Mouse (Mus musculus): ENCODE measurements at regions not wholly inside any gene's neighbourhood (a gene's known extent, or its start where the extent isn't known, plus 50 kb on each side); places are given as distances from the start of the nearest gene placed in this dataset.

DNA sequence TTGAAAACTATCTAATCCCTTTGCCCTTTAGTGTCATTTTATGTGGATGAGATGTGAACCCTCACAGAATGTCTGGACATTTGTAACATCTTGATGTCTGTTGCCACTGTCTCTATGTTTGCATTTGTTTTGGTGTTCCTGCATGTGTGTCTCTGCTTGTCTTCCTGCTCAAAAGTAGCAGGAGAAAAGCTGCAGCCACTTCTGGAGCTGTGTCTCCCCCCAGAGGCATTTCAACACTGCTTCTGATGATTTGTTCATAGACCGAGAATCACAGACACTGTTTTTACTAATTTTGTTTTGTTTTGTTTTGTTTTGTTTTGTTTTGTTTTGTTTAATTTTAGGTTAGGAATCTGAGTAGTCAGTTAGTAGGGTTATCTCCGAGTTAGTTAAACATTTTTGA, 883.8 kb downstream of the Gbe1 start:
- no peak for DNase-seq

DNA sequence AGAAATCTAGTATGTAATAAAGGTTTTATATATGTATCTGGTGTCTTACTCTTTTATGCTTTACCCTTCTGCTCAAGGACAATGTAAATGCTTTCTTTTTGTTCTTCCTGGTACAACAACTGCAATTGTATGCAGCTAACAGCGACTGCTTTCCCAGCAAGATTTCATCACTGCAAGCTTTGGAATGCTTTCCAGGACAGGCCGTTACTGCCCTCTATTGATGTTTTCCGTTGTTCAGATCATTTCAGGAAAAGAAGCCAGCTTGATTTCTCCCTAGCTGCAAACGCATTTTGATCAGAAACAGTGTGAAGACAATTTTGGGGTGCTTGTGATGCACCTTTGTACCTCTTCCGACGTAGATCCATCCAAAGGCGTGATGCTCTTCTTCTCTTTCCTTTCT, 895.1 kb downstream of the Gbe1 start:
- DNase-seq, result no peak

DNA sequence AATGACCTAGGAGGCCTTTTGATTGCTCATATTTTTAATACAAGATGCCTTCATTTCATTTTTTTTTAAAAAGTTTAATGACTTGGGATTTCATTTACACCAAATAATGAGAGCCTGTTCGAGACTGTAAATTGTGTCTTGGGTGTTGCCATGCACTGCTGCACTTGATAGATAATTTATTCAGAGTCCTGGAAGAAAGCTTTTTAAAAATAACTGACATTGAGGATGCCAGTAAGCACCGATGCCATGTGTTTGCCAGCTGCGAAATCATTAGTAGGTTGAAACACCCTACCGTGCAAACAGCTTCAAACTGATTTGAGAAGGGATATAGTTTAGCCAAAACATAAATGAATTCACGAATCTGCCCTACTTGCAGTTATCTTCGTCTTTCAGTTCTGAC, 910.7 kb downstream of the Gbe1 start:
- no peak for DNase-seq

DNA sequence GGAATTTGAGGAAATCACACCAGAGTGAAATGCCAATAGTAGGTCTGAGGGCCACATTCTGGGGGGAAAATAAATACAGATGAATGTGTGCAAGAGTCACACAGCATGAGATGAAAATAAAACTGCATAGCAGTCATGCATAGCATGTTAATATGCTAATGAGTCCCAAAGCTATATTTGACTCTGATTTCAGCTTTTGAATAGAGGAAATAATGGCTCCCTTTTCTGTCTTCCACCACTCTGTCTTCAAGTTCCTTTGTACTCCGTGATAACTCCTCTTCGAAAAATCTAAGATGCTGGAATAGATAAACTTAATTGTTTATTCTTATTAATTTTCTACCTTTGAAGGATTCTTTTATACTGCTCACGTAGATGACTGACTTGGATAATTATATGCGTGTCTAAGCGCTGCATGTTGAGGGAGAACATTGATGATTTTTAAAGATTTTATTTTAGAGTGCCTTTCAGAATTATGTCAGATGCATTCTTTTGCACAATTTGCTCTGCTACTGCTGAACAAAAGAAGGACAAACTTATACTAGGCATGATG, 916.4 kb downstream of the Gbe1 start:
- DNase-seq, result no peak

DNA sequence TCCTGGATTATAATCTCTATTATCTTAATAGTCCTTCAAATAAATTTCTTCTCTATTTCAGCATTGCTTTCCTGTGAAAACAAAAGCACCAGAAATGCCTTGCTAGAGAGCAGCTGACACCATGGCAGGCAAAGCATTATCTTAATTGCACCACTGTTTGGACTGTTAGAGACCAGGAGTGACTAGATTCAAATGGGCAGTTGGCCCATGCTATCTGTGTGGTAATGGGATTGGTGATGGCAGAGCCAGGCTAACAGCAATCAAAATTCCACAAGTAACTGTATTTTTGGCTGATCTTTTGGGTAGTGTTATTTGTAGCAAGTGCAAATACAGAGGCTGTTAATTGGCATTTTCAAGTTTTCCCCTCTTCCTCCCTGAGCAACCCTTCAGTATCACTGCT, 929.3 kb downstream of the Gbe1 start:
- no peak for DNase-seq

DNA sequence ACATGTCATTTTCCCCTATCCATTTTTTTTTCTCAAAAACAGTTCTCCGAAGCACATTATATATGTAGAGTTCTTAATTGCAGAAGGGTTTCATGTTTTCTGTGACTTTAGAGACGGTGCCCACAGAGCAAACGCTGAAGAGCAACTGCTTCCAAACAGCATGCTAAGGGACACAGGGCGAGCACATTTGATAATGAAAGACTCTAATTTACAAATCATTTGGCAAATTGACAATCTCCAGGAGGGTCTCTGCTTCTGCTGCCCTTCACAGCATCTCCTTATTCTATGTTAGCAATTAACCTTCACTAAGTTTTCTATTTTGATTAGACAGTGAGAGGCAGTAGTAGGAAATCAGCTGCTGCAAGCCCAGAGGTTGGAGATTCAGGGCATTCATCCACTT, 929.7 kb downstream of the Gbe1 start:
- DNase-seq, result no peak

DNA sequence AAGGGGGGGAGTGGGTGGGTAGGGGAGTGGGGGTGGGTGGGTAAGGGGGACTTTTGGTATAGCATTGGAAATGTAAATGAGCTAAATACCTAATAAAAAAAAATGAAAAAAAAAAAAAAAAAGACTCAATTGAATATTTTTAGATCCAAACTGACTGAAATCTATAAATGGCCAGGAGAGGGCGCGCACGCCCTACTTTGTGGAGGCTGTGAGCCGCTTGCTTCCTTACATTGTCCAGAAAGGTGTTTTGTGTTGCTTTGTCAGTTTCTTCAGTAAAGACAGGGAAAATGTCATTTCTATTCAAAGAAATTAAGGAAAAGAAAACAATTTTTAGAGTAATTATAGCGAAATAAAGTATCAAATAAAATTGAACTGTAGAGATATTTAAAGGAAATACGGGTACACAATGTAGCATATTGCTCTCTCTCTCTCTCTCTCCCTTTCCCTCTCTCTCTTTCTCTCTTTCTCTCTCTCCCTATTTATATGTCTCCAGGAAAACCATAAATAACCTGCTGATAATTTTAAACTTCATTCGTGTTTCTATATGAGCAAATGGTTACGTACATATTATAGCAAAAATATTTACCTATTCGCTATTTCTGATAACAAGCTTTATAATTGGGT, 933.9 kb downstream of the Gbe1 start:
- peak; percentile 23 to 41 for DNase-seq

DNA sequence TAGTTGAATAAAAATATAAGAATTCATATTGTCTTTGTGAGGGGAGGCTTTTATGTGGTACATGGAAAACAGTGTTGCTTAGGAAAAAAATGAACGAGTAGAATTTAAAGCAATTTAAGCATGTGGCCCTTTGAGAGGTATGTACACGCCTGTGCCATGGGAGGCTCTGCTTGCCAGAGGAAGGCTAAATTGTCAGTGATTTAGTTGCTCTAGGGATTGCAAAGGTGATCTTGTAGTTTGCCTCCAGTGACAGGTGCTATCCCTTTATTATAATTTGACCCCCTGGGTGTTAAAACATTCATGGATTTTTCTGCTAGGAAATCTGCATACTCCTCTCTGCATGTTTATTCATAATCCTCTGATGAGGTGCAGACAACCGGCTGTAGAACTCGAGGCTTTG, 942.0 kb downstream of the Gbe1 start:
- DNase-seq, result no peak

DNA sequence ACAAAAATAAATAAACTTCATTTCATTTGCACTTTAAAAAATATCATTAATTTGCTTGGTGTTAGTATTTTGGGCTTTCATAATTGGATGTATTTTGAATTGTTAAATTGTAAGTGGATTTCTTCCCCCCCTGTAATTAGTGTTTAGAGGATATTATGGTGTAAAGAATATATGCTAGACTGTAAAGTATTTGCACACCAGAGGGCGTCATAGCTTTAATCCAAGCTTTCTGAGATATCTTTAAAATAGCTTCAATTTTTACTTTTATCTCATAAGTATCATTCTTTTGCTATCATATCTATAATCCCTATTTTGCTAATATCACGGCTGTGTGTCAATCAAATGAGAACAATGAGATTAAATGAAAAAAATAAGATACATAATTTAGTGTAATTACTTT, 942.4 kb downstream of the Gbe1 start:
- DNase-seq, result no peak

DNA sequence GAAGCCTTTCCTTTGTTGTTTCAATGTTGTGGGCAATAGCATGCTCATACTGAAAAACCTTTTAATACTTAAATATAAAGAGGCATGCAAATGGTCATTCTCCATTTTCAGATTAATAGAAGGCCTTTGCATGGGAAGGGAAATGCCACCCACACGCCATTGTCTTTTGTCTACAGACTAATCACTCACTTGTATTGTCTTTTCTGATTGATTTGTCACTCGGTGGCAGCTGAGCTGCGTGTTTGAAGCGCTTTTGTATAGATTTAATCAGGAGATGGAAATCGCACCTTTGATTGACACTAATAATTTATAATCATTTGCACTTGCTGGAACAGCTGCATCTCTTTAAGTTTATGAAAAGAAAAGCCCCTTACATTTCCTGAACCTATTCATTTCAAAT, 953.4 kb downstream of the Gbe1 start:
- no peak for DNase-seq

All from lung, postnatal 4 days (tissue).